Mouse (Mus musculus): ENCODE measurements around the gene Chrnd. TPM values are rescaled to one million over a fixed set of nuclear protein-coding genes. Genes with fewer than 3 reads are reported as not detected.
A peak's percentile ranks its signal among the peaks of the same experiment; 100 is the strongest.

Chrnd gene
- polyA plus RNA-seq, 1 experiment from 2014 or later, result 0.10 TPM

DNA sequence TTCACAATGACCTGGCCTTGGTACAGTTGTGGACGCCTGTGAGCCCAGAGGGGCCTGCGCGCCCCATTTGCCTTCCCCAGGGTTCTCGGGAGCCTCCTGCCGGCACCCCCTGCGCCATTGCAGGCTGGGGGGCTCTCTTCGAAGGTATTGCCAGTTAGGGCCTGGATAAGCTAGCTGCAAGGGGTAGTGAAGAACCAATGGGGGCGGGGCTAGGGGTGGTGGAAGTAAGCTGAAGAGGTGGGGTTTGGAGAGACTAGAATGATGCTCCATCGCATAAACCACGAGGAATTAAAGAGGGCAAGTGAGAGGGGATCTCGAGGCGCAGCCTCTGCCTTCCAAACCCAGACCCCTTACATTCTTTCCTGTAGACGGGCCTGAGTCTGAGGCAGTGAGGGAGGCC lies 4.9 kb upstream of the Chrnd start:
- H3K27me3 ChIP-seq, result peaks cover 81% of the 10 kb centered on the region
- 14% methylated on average over 13 of the region's 13 CpGs for WGBS
- no peak overlapping the region for H3K4me3 ChIP-seq (replicated peaks)
- no peak overlapping the region for H3K4me2 ChIP-seq
- H3K4me1 ChIP-seq, result peaks cover 21% of the 10 kb centered on the region
- H3K9me3 ChIP-seq, result no peaks in the 10 kb centered on the region
- no peak overlapping the region for H3K9ac ChIP-seq
- H3K27ac ChIP-seq, result no peak overlapping the region
- H3K36me3 ChIP-seq (replicated peaks), result no peaks in the 10 kb centered on the region
- no peak; the same call in 1 of the 2 replicates for ATAC-seq (ENCODE audit: low FRiP score)

DNA sequence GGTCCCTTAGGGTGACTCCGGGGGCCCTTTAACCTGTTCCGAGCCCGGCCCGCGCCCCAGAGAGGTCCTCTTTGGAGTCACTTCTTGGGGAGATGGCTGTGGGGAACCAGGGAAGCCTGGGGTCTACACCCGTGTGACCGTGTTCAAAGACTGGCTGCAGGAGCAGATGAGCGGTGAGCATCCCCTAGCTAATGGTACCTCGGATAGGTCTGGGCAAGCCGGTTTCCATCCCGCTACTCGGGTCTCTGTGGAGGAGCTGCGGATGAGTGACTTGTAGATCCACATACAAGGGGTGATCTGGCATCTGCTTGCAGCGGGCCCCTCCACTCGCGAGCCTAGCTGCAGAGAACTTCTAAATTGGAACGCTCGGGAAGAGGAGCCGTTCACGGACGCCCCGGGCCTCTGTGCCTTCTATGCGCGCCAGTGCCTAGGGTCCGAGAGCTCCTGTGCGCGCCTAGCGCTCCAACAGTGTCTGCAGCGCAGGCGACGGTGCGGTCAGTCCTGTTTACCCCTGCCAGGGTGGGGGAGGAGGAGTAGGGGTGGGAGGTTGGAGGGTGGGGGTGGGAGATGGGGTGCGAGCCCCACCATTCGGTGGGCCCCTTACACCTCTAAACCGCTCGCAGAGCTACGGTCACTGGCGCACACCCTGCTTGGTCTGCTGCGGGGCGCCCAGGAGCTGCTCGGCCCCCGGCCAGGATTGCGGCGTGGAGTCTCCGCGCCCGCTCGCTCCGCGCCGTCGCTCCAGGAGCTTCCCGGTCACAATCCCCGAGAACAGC lies 4.0 kb upstream of the Chrnd start:
- peaks cover 21% of the 10 kb centered on the region for H3K4me1 ChIP-seq
- peak overlapping the region; percentile 44 for H3K4me3 ChIP-seq (replicated peaks)
- peak overlapping the region; percentile 84 for H3K4me2 ChIP-seq
- H3K9me3 ChIP-seq, result no peaks in the 10 kb centered on the region
- peaks cover 78% of the 10 kb centered on the region for H3K27me3 ChIP-seq
- peak overlapping the region; percentile 57 for H3K9ac ChIP-seq
- no peaks in the 10 kb centered on the region for H3K36me3 ChIP-seq (replicated peaks)
- H3K27ac ChIP-seq, result no peak overlapping the region
- ATAC-seq (ENCODE audit: low FRiP score), result peak; percentile 39
- WGBS, result under 1% methylated on average over 53 of the region's 54 CpGs

DNA sequence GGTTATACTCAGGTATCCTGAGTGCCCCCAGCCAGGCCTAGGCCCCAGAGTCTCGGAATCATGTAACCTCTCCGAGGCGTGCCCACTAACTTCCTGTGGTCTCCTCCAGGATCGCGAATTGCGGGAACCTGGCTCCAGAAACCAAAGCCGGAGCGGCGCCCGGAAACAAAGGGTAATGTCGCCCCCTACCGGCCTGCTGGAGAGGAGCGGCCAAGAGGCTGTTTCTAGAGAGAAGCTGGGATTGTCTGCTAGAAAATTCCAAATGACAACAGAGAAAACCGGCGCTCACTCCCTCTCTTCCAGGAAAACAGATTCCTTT lies 3.4 kb upstream of the Chrnd start:
- H3K27me3 ChIP-seq, result peaks cover 76% of the 10 kb centered on the region
- ATAC-seq (ENCODE audit: low FRiP score), result peak; percentile 54
- peak overlapping the region; percentile 57 for H3K9ac ChIP-seq
- no peaks in the 10 kb centered on the region for H3K9me3 ChIP-seq
- H3K4me1 ChIP-seq, result peaks cover 21% of the 10 kb centered on the region
- no peak overlapping the region for H3K27ac ChIP-seq
- WGBS, result 0% methylated on average over 15 of the region's 15 CpGs
- H3K36me3 ChIP-seq (replicated peaks), result no peaks in the 10 kb centered on the region
- peak overlapping the region; percentile 44 for H3K4me3 ChIP-seq (replicated peaks)
- H3K4me2 ChIP-seq, result peak overlapping the region; percentile 84

DNA sequence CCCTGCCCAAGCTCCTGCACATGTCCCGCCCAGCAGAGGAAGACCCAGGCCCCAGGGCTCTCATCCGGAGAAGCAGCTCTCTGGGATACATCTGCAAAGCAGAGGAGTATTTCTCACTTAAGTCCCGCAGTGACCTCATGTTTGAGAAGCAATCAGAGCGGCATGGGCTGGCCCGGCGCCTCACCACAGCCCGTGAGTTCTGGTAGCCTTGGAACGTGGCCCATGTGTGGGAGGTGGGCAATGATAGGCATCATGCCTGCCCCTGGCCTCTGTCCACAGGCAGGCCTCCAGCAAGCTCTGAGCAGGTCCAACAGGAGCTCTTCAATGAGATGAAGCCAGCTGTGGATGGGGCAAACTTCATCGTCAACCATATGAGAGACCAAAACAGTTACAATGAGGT lies 6.9 kb downstream of the Chrnd start:
- Histone ChIP-seq H3K36me3 (replicated peaks) (no peaks in the 10 kb centered on the region), H3K27ac (no peak overlapping the region), H3K4me3 (replicated peaks) (no peak overlapping the region), H3K9me3 (no peaks in the 10 kb centered on the region), H3K9ac (no peak overlapping the region), H3K27me3 (0 out of 2 replicates have a peak, but pooled peaks cover 10% of the 10 kb centered on the region), H3K4me1 (no peaks in the 10 kb centered on the region), H3K4me2 (no peak overlapping the region)
- no peak for ATAC-seq (ENCODE audit: low FRiP score)
- 85% methylated on average over 9 of the region's 9 CpGs for WGBS

DNA sequence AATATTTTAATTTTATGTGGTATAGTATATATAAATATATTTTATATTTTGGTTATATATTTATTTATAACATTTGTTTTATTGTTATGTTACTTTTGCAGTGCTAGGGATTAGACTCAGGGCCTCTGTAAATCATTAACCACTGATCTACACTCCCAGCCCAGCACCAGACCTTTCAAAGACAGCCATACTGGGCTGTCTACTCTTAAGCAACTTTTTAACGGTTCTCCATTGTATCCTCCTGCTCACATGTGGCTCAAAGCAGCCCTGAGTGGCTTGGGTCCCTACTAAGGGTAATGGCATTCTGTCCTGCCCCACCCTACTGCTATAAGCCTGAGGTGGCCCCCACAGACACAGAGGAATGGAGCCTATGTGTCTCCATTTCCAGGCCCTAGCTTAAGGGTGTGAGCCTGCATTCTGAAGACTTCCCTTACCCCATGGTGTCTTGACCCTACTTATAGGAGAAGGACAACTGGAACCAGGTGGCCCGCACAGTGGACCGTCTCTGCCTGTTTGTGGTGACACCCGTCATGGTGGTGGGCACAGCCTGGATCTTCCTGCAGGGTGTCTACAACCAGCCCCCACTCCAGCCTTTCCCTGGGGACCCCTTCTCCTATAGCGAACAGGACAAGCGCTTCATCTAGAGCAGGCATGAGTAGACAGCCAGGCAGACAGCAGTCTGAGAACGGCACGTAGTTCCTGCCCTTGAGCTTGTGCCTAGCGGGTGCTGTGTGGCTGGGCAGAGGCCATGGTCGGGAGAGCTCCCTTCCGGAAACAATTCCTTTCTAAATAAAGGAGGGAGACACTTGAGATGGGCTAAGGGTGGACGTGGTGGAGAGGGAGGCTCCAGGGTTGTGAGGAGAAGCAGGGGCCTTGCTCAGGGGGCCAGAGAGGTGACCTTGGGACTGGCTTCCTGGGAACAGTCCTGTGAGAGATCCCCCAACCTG lies 8.0 kb downstream of the Chrnd start:
- Histone ChIP-seq H3K36me3 (replicated peaks) (no peaks in the 10 kb centered on the region), H3K27me3 (0 out of 2 replicates have a peak, but pooled peaks cover 9% of the 10 kb centered on the region), H3K9me3 (no peaks in the 10 kb centered on the region), H3K27ac (no peak overlapping the region), H3K4me1 (no peaks in the 10 kb centered on the region), H3K4me2 (no peak overlapping the region), H3K9ac (no peak overlapping the region), H3K4me3 (replicated peaks) (no peak overlapping the region)
- ATAC-seq (ENCODE audit: low FRiP score), result no peak
- WGBS, result 76% methylated on average over 12 of the region's 12 CpGs

DNA sequence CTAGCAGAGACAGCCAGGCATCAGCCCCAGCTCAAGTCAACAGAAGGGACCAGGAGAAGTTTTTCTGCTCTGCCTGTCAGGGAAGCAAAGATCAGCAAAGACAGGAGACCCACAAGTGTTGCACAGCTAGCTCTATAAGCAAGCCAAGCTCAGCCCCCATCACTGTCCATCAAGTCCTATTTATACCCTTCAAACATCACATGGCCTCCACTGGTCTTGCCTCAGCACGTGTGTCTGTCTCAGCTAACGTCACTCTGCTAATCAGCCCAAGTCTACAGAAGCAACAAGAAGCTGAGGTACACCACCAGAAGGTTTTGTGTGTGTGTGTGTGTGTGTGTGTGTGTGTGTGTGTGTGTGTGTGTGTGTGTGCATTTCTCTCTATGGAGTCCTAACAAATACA lies 10.4 kb downstream of the Chrnd start:
- no peaks in the 10 kb centered on the region for H3K9me3 ChIP-seq

DNA sequence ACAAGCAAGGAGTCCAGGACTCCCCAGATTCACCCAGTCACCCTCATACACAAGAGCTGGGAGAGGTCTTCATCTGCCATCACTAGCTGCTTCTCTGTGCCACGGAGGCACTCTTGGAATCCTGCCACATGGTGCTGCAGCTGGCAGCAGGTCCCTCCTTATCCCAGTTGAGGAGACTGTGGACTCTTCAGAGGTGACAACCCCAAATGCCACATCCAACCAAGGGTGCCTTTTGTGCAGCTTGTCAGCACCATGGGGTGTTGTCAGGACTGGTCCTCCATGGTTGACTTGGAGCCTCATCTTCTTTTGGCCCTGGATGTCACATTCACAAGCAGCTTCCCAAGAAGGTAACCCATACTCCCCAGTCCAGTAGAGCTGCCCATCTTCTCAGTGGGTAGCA lies 11.4 kb downstream of the Chrnd start:
- H3K9ac ChIP-seq, result no peak overlapping the region
- no peak for ATAC-seq (ENCODE audit: low FRiP score)
- no peak overlapping the region for H3K27ac ChIP-seq
- H3K27me3 ChIP-seq, result peaks cover 25% of the 10 kb centered on the region
- H3K9me3 ChIP-seq, result no peaks in the 10 kb centered on the region
- no peaks in the 10 kb centered on the region for H3K4me1 ChIP-seq
- H3K4me2 ChIP-seq, result no peak overlapping the region
- H3K36me3 ChIP-seq (replicated peaks), result no peaks in the 10 kb centered on the region
- 44% methylated on average over 1 of the region's 1 CpGs for WGBS
- no peak overlapping the region for H3K4me3 ChIP-seq (replicated peaks)

More for the DNA sequence above, 10.4 kb downstream of the Chrnd start:
- Histone ChIP-seq H3K4me2 (no peak overlapping the region), H3K27ac (no peak overlapping the region), H3K4me1 (no peaks in the 10 kb centered on the region), H3K9ac (no peak overlapping the region), H3K36me3 (replicated peaks) (no peaks in the 10 kb centered on the region), H3K27me3 (peaks cover 15% of the 10 kb centered on the region), H3K4me3 (replicated peaks) (no peak overlapping the region)
- 76% methylated on average over 2 of the region's 2 CpGs for WGBS
- no peak for ATAC-seq (ENCODE audit: low FRiP score)

DNA sequence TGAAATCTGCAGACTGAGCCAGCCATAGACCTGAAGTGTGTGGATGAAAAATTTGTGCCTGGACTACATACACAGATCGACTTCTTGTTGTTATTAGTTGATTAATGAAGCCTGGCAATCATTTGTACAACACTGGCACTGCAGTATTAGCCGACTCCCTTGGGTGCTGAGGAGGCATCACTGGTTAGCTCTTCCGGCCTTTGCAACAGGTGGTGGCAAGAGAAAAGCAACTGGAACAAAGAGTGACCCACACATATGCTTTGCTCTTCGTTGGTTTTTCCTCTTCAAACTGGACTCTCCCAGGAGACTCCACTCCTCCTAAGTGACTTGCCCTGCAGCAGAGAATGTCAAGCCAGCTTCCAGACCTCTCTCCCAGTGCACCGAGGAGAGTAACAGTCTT lies 13.4 kb downstream of the Chrnd start:
- Histone ChIP-seq H3K9ac (no peak overlapping the region), H3K4me1 (no peaks in the 10 kb centered on the region), H3K4me2 (no peak overlapping the region), H3K4me3 (replicated peaks) (no peak overlapping the region), H3K27ac (no peak overlapping the region), H3K9me3 (no peaks in the 10 kb centered on the region), H3K27me3 (peaks cover 43% of the 10 kb centered on the region), H3K36me3 (replicated peaks) (no peaks in the 10 kb centered on the region)
- WGBS, result 80% methylated on average over 5 of the region's 5 CpGs
- no peak for ATAC-seq (ENCODE audit: low FRiP score)

DNA sequence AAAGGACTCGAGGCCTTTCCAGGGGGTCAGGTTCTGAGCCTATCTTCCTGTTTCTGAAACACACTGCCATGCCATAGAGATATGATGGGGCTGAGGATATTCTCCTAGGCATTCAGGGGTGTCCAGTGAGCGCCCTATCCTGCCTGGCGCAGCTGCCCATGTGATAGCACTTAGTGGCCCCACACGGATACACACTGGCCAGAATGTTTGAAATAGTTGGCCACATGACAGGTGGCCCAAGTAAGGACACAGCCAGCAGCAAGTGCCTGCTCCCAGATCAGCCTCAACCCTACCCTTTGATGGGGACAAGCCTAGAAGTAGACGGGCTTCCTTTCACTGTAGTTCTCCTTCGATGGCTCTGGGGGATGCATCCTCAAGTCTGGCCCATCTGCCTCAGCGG lies 14.1 kb downstream of the Chrnd start, which contains the start of gene Chrng:
Gene Chrng, plus strand, starts transcription at position 193 of the 400 bp plus-strand sequence.
- H3K4me1 ChIP-seq, result no peaks in the 10 kb centered on the region
- no peak within 1 kb of the TSS for H3K4me3 ChIP-seq (replicated peaks)
- no peak for ATAC-seq (ENCODE audit: low FRiP score)
- H3K9ac ChIP-seq, result no peak within 1 kb of the TSS
- WGBS, result 90% methylated on average over 7 of the region's 7 CpGs
- no peaks in the 10 kb centered on the region for H3K36me3 ChIP-seq (replicated peaks)
- no peak within 1 kb of the TSS for H3K4me2 ChIP-seq
- no peaks in the 10 kb centered on the region for H3K9me3 ChIP-seq
- H3K27me3 ChIP-seq, result peaks cover 41% of the 10 kb centered on the region
- no peak within 1 kb of the TSS for H3K27ac ChIP-seq

DNA sequence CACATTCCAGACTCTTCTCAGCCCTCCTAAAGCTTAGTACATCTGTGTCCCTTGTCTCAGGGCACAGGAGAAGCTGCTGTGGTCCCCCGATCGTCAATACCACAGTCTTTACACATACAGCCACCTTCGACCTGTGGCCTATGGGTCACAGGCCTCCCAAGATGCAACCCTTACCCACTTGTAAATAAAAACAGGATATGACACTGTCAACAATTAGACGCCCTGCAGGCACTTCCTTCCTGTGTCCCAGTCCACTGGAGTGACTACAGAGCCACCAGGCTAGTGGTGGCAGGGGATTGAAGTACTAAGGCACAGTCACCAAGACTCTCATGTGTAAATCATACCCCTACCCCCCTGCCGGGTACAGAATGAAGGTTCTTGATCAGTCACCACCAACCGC lies 14.6 kb downstream of the Chrnd start:
- H3K4me2 ChIP-seq, result no peak overlapping the region
- peaks cover 44% of the 10 kb centered on the region for H3K27me3 ChIP-seq
- no peaks in the 10 kb centered on the region for H3K36me3 ChIP-seq (replicated peaks)
- no peaks in the 10 kb centered on the region for H3K9me3 ChIP-seq
- no peaks in the 10 kb centered on the region for H3K4me1 ChIP-seq
- no peak overlapping the region for H3K9ac ChIP-seq
- no peak overlapping the region for H3K4me3 ChIP-seq (replicated peaks)
- no peak for ATAC-seq (ENCODE audit: low FRiP score)
- H3K27ac ChIP-seq, result no peak overlapping the region
- WGBS, result 73% methylated on average over 6 of the region's 6 CpGs

DNA sequence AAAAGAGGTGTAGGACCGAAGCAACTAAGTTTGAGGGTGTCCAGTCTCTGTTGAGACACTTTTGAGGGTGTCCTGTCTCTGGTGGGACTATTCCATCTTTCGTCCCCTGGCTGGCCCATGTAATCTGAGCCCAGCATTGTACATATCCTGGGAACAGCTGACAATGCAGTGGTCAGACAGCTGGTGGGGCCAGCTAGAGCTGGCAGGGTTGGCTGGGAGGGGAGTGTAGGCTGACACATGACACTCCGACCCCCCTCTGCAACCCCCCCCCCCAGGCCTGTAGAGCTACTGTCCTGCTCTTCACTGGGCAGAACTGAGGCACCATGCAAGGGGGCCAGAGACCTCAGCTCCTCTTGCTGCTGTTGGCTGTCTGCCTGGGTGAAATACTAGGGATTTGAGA lies 15.1 kb downstream of the Chrnd start:
- H3K4me3 ChIP-seq (replicated peaks), result no peak overlapping the region
- no peaks in the 10 kb centered on the region for H3K9me3 ChIP-seq
- H3K36me3 ChIP-seq (replicated peaks), result no peaks in the 10 kb centered on the region
- 0 out of 2 replicates have a peak overlapping the region, but pooled peaks have one; percentile 14 for H3K9ac ChIP-seq
- no peak overlapping the region for H3K27ac ChIP-seq
- 61% methylated on average over 3 of the region's 3 CpGs for WGBS
- H3K27me3 ChIP-seq, result peaks cover 44% of the 10 kb centered on the region
- ATAC-seq (ENCODE audit: low FRiP score), result no peak
- no peak overlapping the region for H3K4me2 ChIP-seq
- H3K4me1 ChIP-seq, result no peaks in the 10 kb centered on the region

DNA sequence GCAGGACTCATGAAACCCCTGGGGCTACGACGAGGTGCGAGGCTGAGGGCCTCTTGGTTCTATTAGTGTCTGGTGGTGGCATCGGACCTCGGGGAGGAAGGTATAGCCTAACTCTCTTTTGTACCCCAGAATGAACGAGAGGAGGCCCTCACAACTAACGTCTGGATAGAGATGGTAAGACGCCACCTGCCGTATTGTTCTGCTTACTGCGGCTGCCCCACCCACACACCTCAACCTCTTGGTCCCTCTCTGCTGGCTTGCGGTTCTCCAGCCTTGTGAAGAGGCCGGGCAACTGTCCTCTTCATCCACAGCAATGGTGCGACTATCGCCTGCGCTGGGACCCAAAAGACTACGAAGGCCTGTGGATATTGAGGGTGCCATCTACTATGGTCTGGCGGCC lies 15.9 kb downstream of the Chrnd start:
- Histone ChIP-seq H3K4me1 (no peaks in the 10 kb centered on the region), H3K36me3 (replicated peaks) (no peaks in the 10 kb centered on the region), H3K27ac (no peak overlapping the region), H3K9ac (no peak overlapping the region), H3K4me2 (no peak overlapping the region), H3K4me3 (replicated peaks) (no peak overlapping the region), H3K9me3 (no peaks in the 10 kb centered on the region), H3K27me3 (peaks cover 38% of the 10 kb centered on the region)
- 17% methylated on average over 17 of the region's 17 CpGs for WGBS
- no peak for ATAC-seq (ENCODE audit: low FRiP score)
